Comparison of ENCODE assay signal across 12 mouse cellular contexts in the genomic region with DNA sequence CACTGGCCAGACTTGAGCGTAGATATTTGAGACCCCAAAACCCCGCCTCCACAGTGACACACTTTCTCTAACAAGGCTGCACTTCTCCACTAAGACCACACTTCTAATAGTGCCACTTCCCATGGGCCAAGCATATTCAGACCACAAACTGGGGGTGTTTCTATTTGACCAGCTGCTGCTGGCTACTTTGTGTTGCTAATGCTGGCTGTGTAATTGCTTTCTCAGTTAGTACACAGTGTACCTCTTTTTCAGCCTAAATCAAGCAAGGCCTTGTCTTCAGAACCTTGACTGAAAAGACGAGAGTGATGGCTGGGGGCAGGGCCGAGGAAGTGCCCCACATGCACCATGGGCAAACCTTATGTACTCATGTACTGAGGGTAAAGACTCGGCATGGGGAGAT.
A peak's percentile ranks its signal among the peaks of the same experiment; 100 is the strongest.
DNase-seq lines count a peak whose midpoint lies in the region; ATAC-seq and TF ChIP-seq lines count a peak whose summit lies in the region.
"Had no signal": no experiment of that assay in that cellular context is flagged by ENCODE, and none has a peak within 500 bp of the region (broad histone marks: within the 10 kb centered on the region; RNA-seq: fewer than 3 reads in every experiment).

No protein-coding gene starts in this region.

- H3K4me2 ChIP-seq in forebrain, embryonic 13.5 days, result no peak overlapping the region
- H3K4me2 ChIP-seq in forebrain, embryonic 14.5 days (ENCODE audit: low read length), result no peak overlapping the region
- no peak overlapping the region for H3K4me2 ChIP-seq in midbrain, embryonic 13.5 days (replicated peaks)
- no peak overlapping the region for H3K4me2 ChIP-seq in lung, postnatal 0 days (replicated peaks; ENCODE audit: low read depth, low read length)

- 71% methylated on average over 5 of the region's 5 CpGs for WGBS in forebrain, embryonic 13.5 days
- WGBS in forebrain, embryonic 10.5 days, result 84% methylated on average over 5 of the region's 5 CpGs
- WGBS in forebrain, embryonic 14.5 days, result 68% methylated on average over 5 of the region's 5 CpGs
- WGBS in midbrain, embryonic 13.5 days, result 81% methylated on average over 5 of the region's 5 CpGs
- WGBS in lung, postnatal 0 days, result 82% methylated on average over 5 of the region's 5 CpGs

- ATAC-seq in forebrain, embryonic 13.5 days, result no peak
- peak; percentile 44 for ATAC-seq in forebrain, embryonic 14.5 days
- no peak for ATAC-seq in midbrain, embryonic 13.5 days
- no peak for ATAC-seq in lung, postnatal 0 days

- no peaks in the 10 kb centered on the region for H3K27me3 ChIP-seq in forebrain, embryonic 13.5 days
- no peaks in the 10 kb centered on the region for H3K27me3 ChIP-seq in forebrain, embryonic 10.5 days (ENCODE audit: poor library complexity, severe bottlenecking)
- no peaks in the 10 kb centered on the region for H3K27me3 ChIP-seq in forebrain, embryonic 14.5 days (replicated peaks; ENCODE audit: control insufficient read depth, insufficient read depth, low read length)
- H3K27me3 ChIP-seq in midbrain, embryonic 13.5 days, result no peaks in the 10 kb centered on the region
- no peaks in the 10 kb centered on the region for H3K27me3 ChIP-seq in lung, postnatal 0 days (replicated peaks; ENCODE audit: insufficient read depth, low read length)

- peaks cover 28% of the 10 kb centered on the region for H3K4me1 ChIP-seq in forebrain, embryonic 13.5 days
- peaks cover 16% of the 10 kb centered on the region for H3K4me1 ChIP-seq in forebrain, embryonic 10.5 days
- no peaks in the 10 kb centered on the region for H3K4me1 ChIP-seq in forebrain, embryonic 14.5 days (ENCODE audit: control insufficient read depth, insufficient read depth, low read length)
- H3K4me1 ChIP-seq in midbrain, embryonic 13.5 days (replicated peaks), result peaks cover 45% of the 10 kb centered on the region
- no peaks in the 10 kb centered on the region for H3K4me1 ChIP-seq in lung, postnatal 0 days (ENCODE audit: insufficient read depth, low read depth, low read length)

- TF ChIP-seq EP300 in lung, postnatal 0 days (IDR thresholded peaks at IDR 0.05), result no peak

- no peak for TF ChIP-seq CTCF in lung, postnatal 0 days (IDR thresholded peaks at IDR 0.05)

- H3K4me3 ChIP-seq in forebrain, embryonic 13.5 days, result no peak overlapping the region
- H3K4me3 ChIP-seq in forebrain, embryonic 10.5 days, result no peak overlapping the region
- H3K4me3 ChIP-seq in forebrain, embryonic 14.5 days (ENCODE audit: low read depth, low read length), result no peak overlapping the region
- H3K4me3 ChIP-seq in midbrain, embryonic 13.5 days (replicated peaks), result no peak overlapping the region
- H3K4me3 ChIP-seq in lung, postnatal 0 days (ENCODE audit: low read depth, low read length), result no peak overlapping the region

- no peaks in the 10 kb centered on the region for H3K36me3 ChIP-seq in forebrain, embryonic 13.5 days (ENCODE audit: poor library complexity, severe bottlenecking)
- H3K36me3 ChIP-seq in forebrain, embryonic 10.5 days (replicated peaks), result peaks cover 15% of the 10 kb centered on the region
- H3K36me3 ChIP-seq in forebrain, embryonic 14.5 days (ENCODE audit: control insufficient read depth, insufficient read depth, low read length), result no peaks in the 10 kb centered on the region
- peaks cover 5% of the 10 kb centered on the region; the same call in 1 of the 2 replicates for H3K36me3 ChIP-seq in midbrain, embryonic 13.5 days
- no peaks in the 10 kb centered on the region for H3K36me3 ChIP-seq in lung, postnatal 0 days (ENCODE audit: insufficient read depth, low read length)

- no peaks in the 10 kb centered on the region for H3K9me3 ChIP-seq in forebrain, embryonic 13.5 days (replicated peaks)
- 0 out of 2 replicates have a peak, but pooled peaks cover 3% of the 10 kb centered on the region for H3K9me3 ChIP-seq in forebrain, embryonic 10.5 days
- no peaks in the 10 kb centered on the region for H3K9me3 ChIP-seq in forebrain, embryonic 14.5 days (replicated peaks; ENCODE audit: control insufficient read depth, low read length)
- H3K9me3 ChIP-seq in midbrain, embryonic 13.5 days, result no peaks in the 10 kb centered on the region
- no peaks in the 10 kb centered on the region for H3K9me3 ChIP-seq in lung, postnatal 0 days (ENCODE audit: low read length)

- no peak overlapping the region for H3K9ac ChIP-seq in forebrain, embryonic 13.5 days
- H3K9ac ChIP-seq in forebrain, embryonic 14.5 days (ENCODE audit: low read length), result no peak overlapping the region
- H3K9ac ChIP-seq in midbrain, embryonic 13.5 days (replicated peaks), result no peak overlapping the region
- no peak overlapping the region for H3K9ac ChIP-seq in lung, postnatal 0 days (replicated peaks; ENCODE audit: low read depth)

- no peak for DNase-seq in forebrain, embryonic 10.5 days (ENCODE audit: extremely low spot score, low spot score)
- peak; percentile 22 to 49 for DNase-seq in left cerebral cortex, adult 9 months (ENCODE audit: low spot score in 2 of 2)
- DNase-seq in left cerebral cortex, adult 18-20 months (ENCODE audit: low spot score in 2 of 2), result no peak
- peak; percentile 49 for DNase-seq in forebrain, embryonic 14.5 days (ENCODE audit: low spot score)
- DNase-seq in lung, postnatal 0 days (ENCODE audit: low spot score), result no peak
- no peak for DNase-seq in spleen, adult 12 weeks (ENCODE audit: low spot score)
- DNase-seq: cerebellum, postnatal 25 days; gastrocnemius, postnatal 14 days; kidney, adult 8-10 months; thymus, postnatal 25 days had no signal

- H3K27ac ChIP-seq in forebrain, embryonic 13.5 days, result peak overlapping the region; percentile 20; the same call in 1 of the 2 replicates
- no peak overlapping the region for H3K27ac ChIP-seq in forebrain, embryonic 10.5 days
- H3K27ac ChIP-seq in forebrain, embryonic 14.5 days (ENCODE audit: low read depth, low read length), result peak overlapping the region; percentile 27; the same call in 1 of the 2 replicates
- H3K27ac ChIP-seq in midbrain, embryonic 13.5 days, result 0 out of 2 replicates have a peak overlapping the region, but pooled peaks have one; percentile 51
- no peak overlapping the region for H3K27ac ChIP-seq in lung, postnatal 0 days (ENCODE audit: low read length)

Comparison
In these comparisons a context has a peak if more than half of its experiments do, and no peak if none do; other contexts are left out.
1. H3K27ac ChIP-seq: peak in forebrain, embryonic 13.5 days (single experiment), forebrain, embryonic 14.5 days (single experiment) and midbrain, embryonic 13.5 days (single experiment); none in forebrain, embryonic 10.5 days (single experiment) and lung, postnatal 0 days (single experiment).
2. DNase-seq: peak in left cerebral cortex, adult 9 months (2 of 2) and forebrain, embryonic 14.5 days (single experiment); none in forebrain, embryonic 10.5 days (single experiment), left cerebral cortex, adult 18-20 months (0 of 2), lung, postnatal 0 days (single experiment) and spleen, adult 12 weeks (single experiment).